Mouse (Mus musculus) retina, postnatal 1 day (tissue): Measurements from ENCODE around the gene Def6.

ENCODE experiments used
- DNase-seq: peaks from one replicate; pipeline ENCODE4 v3.0.0-alpha.2; 2012

Def6 gene

GRCm38 (mm10) chr17:28207591-28208313 is at the start of gene Def6:
TSS of gene Def6 (plus strand) at chr17:28207778.
- DNase-seq: peak; percentile 62

- no peak for DNase-seq
Observed at GRCm38 (mm10) chr17:28160361-28160760, 47.2 kb upstream of the Def6 start.

GRCm38 (mm10) chr17:28161310-28161881 is 46.2 kb upstream of the Def6 start:
- DNase-seq: no peak

- peak; percentile 83 for DNase-seq
Observed at GRCm38 (mm10) chr17:28163666-28164065, 43.9 kb upstream of the Def6 start.

- no peak for DNase-seq
Observed at GRCm38 (mm10) chr17:28170460-28171305, 36.9 kb upstream of the Def6 start.

GRCm38 (mm10) chr17:28172690-28173089 is 34.9 kb upstream of the Def6 start:
- DNase-seq: no peak

- DNase-seq: peak; percentile 96
Observed at GRCm38 (mm10) chr17:28176775-28177539, 30.6 kb upstream of the Def6 start, which contains the start of gene Zfp523. TSS of gene Zfp523 (plus strand) at chr17:28177129.

- no peak for DNase-seq
Observed at GRCm38 (mm10) chr17:28177540-28178046, 30.0 kb upstream of the Def6 start.

- DNase-seq: peak; percentile 36
Observed at GRCm38 (mm10) chr17:28180331-28180730, 27.2 kb upstream of the Def6 start.

GRCm38 (mm10) chr17:28180783-28181544 is 26.6 kb upstream of the Def6 start:
- no peak for DNase-seq

GRCm38 (mm10) chr17:28184971-28185638 is 22.5 kb upstream of the Def6 start:
- DNase-seq: no peak

- DNase-seq: no peak
Observed at GRCm38 (mm10) chr17:28188313-28188712, 19.3 kb upstream of the Def6 start.

- no peak for DNase-seq
Observed at GRCm38 (mm10) chr17:28192754-28193153, 14.8 kb upstream of the Def6 start.

- DNase-seq: no peak
Observed at GRCm38 (mm10) chr17:28193559-28193958, 14.0 kb upstream of the Def6 start.

GRCm38 (mm10) chr17:28195033-28195432 is 12.5 kb upstream of the Def6 start:
- no peak for DNase-seq

GRCm38 (mm10) chr17:28197646-28198045 is 9.9 kb upstream of the Def6 start:
- no peak for DNase-seq

- DNase-seq: no peak
Observed at GRCm38 (mm10) chr17:28201982-28202381, 5.6 kb upstream of the Def6 start.

- peak; percentile 83 for DNase-seq
Observed at GRCm38 (mm10) chr17:28204052-28204720, 3.4 kb upstream of the Def6 start.

- no peak for DNase-seq
Observed at GRCm38 (mm10) chr17:28205443-28205842, 2.1 kb upstream of the Def6 start.

- no peak for DNase-seq
Observed at GRCm38 (mm10) chr17:28207092-28207491, 486 bp upstream of the Def6 start.

GRCm38 (mm10) chr17:28208314-28208612 is 685 bp downstream of the Def6 start:
- no peak for DNase-seq
